Comparison of ENCODE assay signal across 23 mouse cellular contexts in genomic region chr6:5134986-5135385, GRCm38 (mm10). TPM values are rescaled to one million over a fixed set of nuclear protein-coding genes. Genes with fewer than 3 reads are reported as not detected.
"Had no signal": no experiment of that assay in that cellular context is flagged by ENCODE, and none has a peak within 500 bp of the region (broad histone marks: within the 10 kb centered on the region; RNA-seq: fewer than 3 reads in every experiment).

No protein-coding gene starts in this region.

- H3K4me3 ChIP-seq: lung, embryonic 15.5 days; midbrain, embryonic 10.5 days; midbrain, embryonic 12.5 days; myocyte; neural tube, embryonic 13.5 days; neural tube, embryonic 15.5 days; stomach, embryonic 15.5 days had no signal

- H3K4me1 ChIP-seq: lung, embryonic 15.5 days; midbrain, embryonic 10.5 days; midbrain, embryonic 12.5 days; neural tube, embryonic 13.5 days; neural tube, embryonic 15.5 days; stomach, embryonic 15.5 days had no signal

- ATAC-seq: lung, postnatal 0 days; midbrain, embryonic 16.5 days had no signal

- H3K4me2 ChIP-seq: lung, embryonic 15.5 days; midbrain, embryonic 12.5 days; neural tube, embryonic 13.5 days; neural tube, embryonic 15.5 days; stomach, embryonic 15.5 days had no signal

- H3K27ac ChIP-seq: liver, embryonic 14.5 days; lung, embryonic 15.5 days; midbrain, embryonic 10.5 days; midbrain, embryonic 12.5 days; neural tube, embryonic 13.5 days; neural tube, embryonic 15.5 days; stomach, embryonic 15.5 days; stomach, postnatal 0 days had no signal

- H3K27me3 ChIP-seq: lung, embryonic 15.5 days; midbrain, embryonic 12.5 days; neural tube, embryonic 13.5 days; neural tube, embryonic 15.5 days; stomach, embryonic 15.5 days had no signal

- H3K9me3 ChIP-seq: lung, embryonic 15.5 days; midbrain, embryonic 10.5 days; midbrain, embryonic 12.5 days; neural tube, embryonic 13.5 days; neural tube, embryonic 15.5 days; stomach, embryonic 15.5 days had no signal

- DNase-seq: lung, adult 2 months; lung, postnatal 14 days; lung, postnatal 36 days; midbrain, embryonic 14.5 days; right cerebral cortex, postnatal 14 days; thymus, adult 2 months; thymus, postnatal 25 days; thymus, postnatal 4 days had no signal

- H3K36me3 ChIP-seq: stomach, embryonic 15.5 days had no signal

- H3K9ac ChIP-seq: liver, embryonic 14.5 days; lung, embryonic 15.5 days; midbrain, embryonic 12.5 days; neural tube, embryonic 13.5 days; neural tube, embryonic 15.5 days; stomach, embryonic 15.5 days had no signal

RNA-seq across cellular contexts. Expression of gene Pon1, which starts 58.8 kb away (rescaled TPM):
- total RNA-seq: megakaryocyte, adult 5-6 weeks; megakaryocyte-erythroid progenitor cell, adult 5-6 weeks had no signal
- polyA plus RNA-seq: lung, embryonic 15.5 days; midbrain, embryonic 10.5 days; midbrain, embryonic 12.5 days; midbrain, embryonic 14.5 days; myocyte; neural tube, embryonic 11.5 days; neural tube, embryonic 13.5 days; neural tube, embryonic 15.5 days; testis, adult 2 months had no signal
